In genomic region chr17:32786944-32787343, GRCm38 (mm10) we compare ENCODE assay signal across 9 mouse cellular contexts. TPM values are rescaled to one million over a fixed set of nuclear protein-coding genes. Genes with fewer than 3 reads are reported as not detected.
DNase-seq lines count a peak whose midpoint lies in the region; ATAC-seq and TF ChIP-seq lines count a peak whose summit lies in the region.
"Had no signal": no experiment of that assay in that cellular context is flagged by ENCODE, and none has a peak within 500 bp of the region (broad histone marks: within the 10 kb centered on the region; RNA-seq: fewer than 3 reads in every experiment).

No protein-coding gene starts in this region.

- 51% methylated on average over 6 of the region's 6 CpGs for WGBS in heart, embryonic 14.5 days
- WGBS in forebrain, embryonic 15.5 days, result 70% methylated on average over 6 of the region's 6 CpGs
- 46% methylated on average over 6 of the region's 6 CpGs for WGBS in liver, postnatal 0 days (ENCODE audit: insufficient replicate concordance)

- peak overlapping the region; percentile 84 to 93 for H3K4me3 ChIP-seq in heart, embryonic 14.5 days (ENCODE audit: control insufficient read depth in 1 of 2, insufficient read depth in 1 of 2, low read depth in 1 of 2, low read length in 2 of 2)
- peak overlapping the region; percentile 95 for H3K4me3 ChIP-seq in E14TG2a.4 (replicated peaks; ENCODE audit: low read length)
- peak overlapping the region; percentile 95 for H3K4me3 ChIP-seq in forebrain, embryonic 15.5 days
- H3K4me3 ChIP-seq in liver, postnatal 0 days (ENCODE audit: low read depth, low read length), result peak overlapping the region; percentile 84

- DNase-seq in heart, postnatal 4 days, result no peak
- no peak for DNase-seq in liver, postnatal 0 days
- DNase-seq in testis, postnatal 10 days (ENCODE audit: low spot score), result no peak
- DNase-seq in adrenal gland, postnatal 25 days, result no peak
- DNase-seq in layer of hippocampus, adult 18-20 months (ENCODE audit: low spot score in 2 of 2), result no peak

- no peaks in the 10 kb centered on the region for H3K27me3 ChIP-seq in heart, embryonic 14.5 days (ENCODE audit: control insufficient read depth, insufficient read depth, low read length)
- no peaks in the 10 kb centered on the region for H3K27me3 ChIP-seq in E14TG2a.4 (ENCODE audit: insufficient read depth, low read length)
- H3K27me3 ChIP-seq in forebrain, embryonic 15.5 days, result no peaks in the 10 kb centered on the region
- H3K27me3 ChIP-seq in liver, postnatal 0 days (ENCODE audit: insufficient read depth, low read length), result no peaks in the 10 kb centered on the region

- no peak overlapping the region; a peak in 1 of 4 replicates for H3K27ac ChIP-seq in heart, embryonic 14.5 days (replicated peaks in 1 of 2; ENCODE audit: control insufficient read depth in 1 of 2, insufficient read depth in 1 of 2, low read depth in 2 of 2, low read length in 2 of 2)
- H3K27ac ChIP-seq in forebrain, embryonic 15.5 days (replicated peaks), result no peak overlapping the region
- H3K27ac ChIP-seq in liver, postnatal 0 days (ENCODE audit: low read depth), result peak overlapping the region; percentile 2; the same call in 1 of the 2 replicates

- peak overlapping the region; percentile 96 for H3K9ac ChIP-seq in heart, embryonic 14.5 days (ENCODE audit: low read length)
- H3K9ac ChIP-seq in forebrain, embryonic 15.5 days (replicated peaks), result peak overlapping the region; percentile 98
- H3K9ac ChIP-seq in liver, postnatal 0 days (replicated peaks), result peak overlapping the region; percentile 93

- no peak for TF ChIP-seq EP300 in liver, postnatal 0 days (IDR thresholded peaks at IDR 0.05; ENCODE audit: low read depth)

- TF ChIP-seq CTCF in E14TG2a.4 (conservative IDR thresholded peaks at IDR 0.05; ENCODE audit: low read length), result no peak
- TF ChIP-seq CTCF in liver, postnatal 0 days (IDR thresholded peaks at IDR 0.05; ENCODE audit: low read depth), result no peak

- peak overlapping the region; percentile 78 for H3K4me2 ChIP-seq in heart, embryonic 14.5 days (ENCODE audit: low read length)
- peak overlapping the region; percentile 66 for H3K4me2 ChIP-seq in forebrain, embryonic 15.5 days (replicated peaks)
- peak overlapping the region; percentile 68 for H3K4me2 ChIP-seq in liver, postnatal 0 days (ENCODE audit: low read depth, low read length)

- H3K9me3 ChIP-seq in heart, embryonic 14.5 days (ENCODE audit: control insufficient read depth, low read length), result no peaks in the 10 kb centered on the region
- H3K9me3 ChIP-seq in E14TG2a.4 (ENCODE audit: low read length), result no peaks in the 10 kb centered on the region
- no peaks in the 10 kb centered on the region for H3K9me3 ChIP-seq in forebrain, embryonic 15.5 days
- no peaks in the 10 kb centered on the region for H3K9me3 ChIP-seq in liver, postnatal 0 days (ENCODE audit: low read length)

- no peak for ATAC-seq in heart, embryonic 14.5 days (ENCODE audit: insufficient number of reproducible peaks, insufficient read depth, low FRiP score, low read depth)
- no peak for ATAC-seq in forebrain, embryonic 15.5 days (replicated peaks)
- ATAC-seq in liver, postnatal 0 days, result no peak

- peaks cover 43% of the 10 kb centered on the region for H3K36me3 ChIP-seq in heart, embryonic 14.5 days (ENCODE audit: control insufficient read depth, insufficient read depth, low read length)
- H3K36me3 ChIP-seq in E14TG2a.4 (ENCODE audit: insufficient read depth, low read length), result peaks cover 42% of the 10 kb centered on the region
- H3K36me3 ChIP-seq in forebrain, embryonic 15.5 days, result peaks cover 24% of the 10 kb centered on the region
- peaks cover 33% of the 10 kb centered on the region for H3K36me3 ChIP-seq in liver, postnatal 0 days (replicated peaks; ENCODE audit: insufficient read depth, low read length)

- peaks cover 0 to 21% of the 10 kb centered on the region in 2 experiments; a peak in 3 of 4 replicates for H3K4me1 ChIP-seq in heart, embryonic 14.5 days (ENCODE audit: control insufficient read depth in 2 of 2, insufficient read depth in 2 of 2, low read length in 2 of 2)
- H3K4me1 ChIP-seq in E14TG2a.4 (replicated peaks; ENCODE audit: low read depth, low read length), result peaks cover 46% of the 10 kb centered on the region
- peaks cover 28% of the 10 kb centered on the region for H3K4me1 ChIP-seq in forebrain, embryonic 15.5 days
- peaks cover 18% of the 10 kb centered on the region for H3K4me1 ChIP-seq in liver, postnatal 0 days (ENCODE audit: insufficient read depth)

RNA-seq across cellular contexts. Expression of gene Zfp871, which starts 1.1 kb away (rescaled TPM):
- 32.5 and 34.7 TPM in 2 replicates for polyA plus RNA-seq in heart, embryonic 14.5 days (2014; fragmentation: Nextera tagmentation; extraction: Ambion mirVana)
- total RNA-seq in heart, postnatal 4 days (2021), result 10 to 100 TPM; 41.4 to 46.3 TPM
- polyA plus RNA-seq in forebrain, embryonic 15.5 days (2015; fragmentation: Nextera tagmentation; extraction: Ambion mirVana), result 43.1 and 44.7 TPM in 2 replicates
- 8.2 and 11.0 TPM in 2 replicates for polyA plus RNA-seq in liver, postnatal 0 days (2015; fragmentation: Nextera tagmentation; extraction: Ambion mirVana)
- 40.0 and 63.0 TPM in 2 replicates for total RNA-seq in adrenal gland, postnatal 25 days (2021)
- total RNA-seq in layer of hippocampus, adult 18-20 months (2021), result 10 to 100 TPM; 83.4 to 88.4 TPM

RNA-seq across cellular contexts. Expression of gene Zfp811, which starts 22.8 kb away (rescaled TPM):
- 0.74 and 1.3 TPM in 2 replicates for polyA plus RNA-seq in heart, embryonic 14.5 days (2014; fragmentation: Nextera tagmentation; extraction: Ambion mirVana)
- total RNA-seq in heart, postnatal 4 days (2021), result under 1 TPM; 0.27 to 0.43 TPM
- polyA plus RNA-seq in forebrain, embryonic 15.5 days (2015; fragmentation: Nextera tagmentation; extraction: Ambion mirVana), result 40.9 TPM in 2 replicates
- polyA plus RNA-seq in liver, postnatal 0 days (2015; fragmentation: Nextera tagmentation; extraction: Ambion mirVana), result 0.02 TPM in 1 of 2 replicates, not detected in the other
- 0.91 and 1.1 TPM in 2 replicates for total RNA-seq in adrenal gland, postnatal 25 days (2021)
- 1 to 10 TPM; 4.7 to 5.3 TPM for total RNA-seq in layer of hippocampus, adult 18-20 months (2021)
- total RNA-seq: granulocyte monocyte progenitor cell, adult 5-6 weeks had no signal

RNA-seq across cellular contexts. Expression of gene Zfp799, which starts 43.1 kb away (rescaled TPM):
- 9.1 and 13.0 TPM in 2 replicates for polyA plus RNA-seq in heart, embryonic 14.5 days (2014; fragmentation: Nextera tagmentation; extraction: Ambion mirVana)
- 10 to 100 TPM; 13.5 to 13.7 TPM for total RNA-seq in heart, postnatal 4 days (2021)
- polyA plus RNA-seq in forebrain, embryonic 15.5 days (2015; fragmentation: Nextera tagmentation; extraction: Ambion mirVana), result 22.8 and 23.6 TPM in 2 replicates
- 1.6 and 2.0 TPM in 2 replicates for polyA plus RNA-seq in liver, postnatal 0 days (2015; fragmentation: Nextera tagmentation; extraction: Ambion mirVana)
- total RNA-seq in adrenal gland, postnatal 25 days (2021), result 11.5 and 17.4 TPM in 2 replicates
- 10 to 100 TPM; 26.6 to 30.7 TPM for total RNA-seq in layer of hippocampus, adult 18-20 months (2021)
